Mouse (Mus musculus) hindbrain, embryonic 15.5 days (tissue): ENCODE measurements around the gene Itga3. TPM values are rescaled to one million over a fixed set of nuclear protein-coding genes. Genes with fewer than 3 reads are reported as not detected.

Experiments
- ATAC-seq: fragments of 200-750 bp; cut with Nextera tagmentation; 2 replicates; pipeline ENCODE4 v1.8.0; 2017; ENCODE audit warnings: low read depth, moderate number of reproducible peaks, moderate TSS enrichment; ENCODE audit not compliant: low FRiP score
- H3K27ac ChIP-seq: fragments of 300-500 bp; sonication (generic); replicated peaks from 2 replicates; pipeline ENCODE4 v1.5.1; 2015; ENCODE audit warnings: mild to moderate bottlenecking, inconsistent platforms
- H3K27me3 ChIP-seq: fragments of 300-500 bp; sonication (generic); 2 replicates; pipeline ENCODE4 v1.6.1; 2015; ENCODE audit warnings: control low read depth, inconsistent platforms
- H3K36me3 ChIP-seq: fragments of 300-500 bp; sonication (generic); 2 replicates; pipeline ENCODE4 v1.6.1; 2015; ENCODE audit warnings: control low read depth, inconsistent platforms
- H3K4me1 ChIP-seq: fragments of 300-500 bp; sonication (generic); replicated peaks from 2 replicates; pipeline ENCODE4 v1.6.1; 2015; ENCODE audit warnings: control low read depth, inconsistent platforms
- H3K4me2 ChIP-seq: fragments of 300-500 bp; sonication (generic); 2 replicates; pipeline ENCODE4 v1.6.1; 2015; ENCODE audit warnings: moderate library complexity, mild to moderate bottlenecking, inconsistent platforms
- H3K4me3 ChIP-seq: fragments of 300-500 bp; sonication (generic); 2 replicates; pipeline ENCODE4 v1.5.1; 2015; ENCODE audit warnings: mild to moderate bottlenecking, inconsistent platforms
- H3K9ac ChIP-seq: fragments of 300-500 bp; sonication (generic); 2 replicates; pipeline ENCODE4 v1.6.1; 2015; ENCODE audit warnings: inconsistent platforms
- H3K9me3 ChIP-seq: fragments of 300-500 bp; sonication (generic); 2 replicates; pipeline ENCODE4 v1.6.1; 2016; ENCODE audit warnings: control low read depth, inconsistent platforms
- WGBS: fragments of 180-500 bp; shearing (Covaris S2); methylation state at CpG from one replicate; pipeline ENCODE4 v1.1.7; 2015; 5-methylcytosine and 5-hydroxymethylcytosine counted together
- polyA plus RNA-seq: library from polyadenylated mRNA; unstranded; fragments of >200 nt; fragmentation: Nextera tagmentation; extraction: Ambion mirVana; gene quantifications from 2 replicates; pipeline ENCODE4 v1.2.1, GENCODE M21; 2015

Gene Itga3
- polyA plus RNA-seq, 1 experiment from 2014 or later: 17.9 TPM

GRCm38 (mm10) chr11:95046980-95047680 lies 29.5 kb downstream of the Itga3 start:
- Histone ChIP-seq H3K27me3 (no peaks in the 10 kb centered on the region), H3K36me3 (peaks cover 29% of the 10 kb centered on the region), H3K9ac (no peak overlapping the region), H3K4me3 (no peak overlapping the region), H3K4me2 (no peak overlapping the region), H3K4me1 (peaks cover 3% of the 10 kb centered on the region), H3K9me3 (no peaks in the 10 kb centered on the region), H3K27ac (no peak overlapping the region)
- WGBS: 61% methylated on average over 9 of the region's 9 CpGs
- ATAC-seq: peak; percentile 53; the same call in 1 of the 2 replicates

- Histone ChIP-seq H3K4me1 (peaks cover 23% of the 10 kb centered on the region), H3K36me3 (0 out of 2 replicates have a peak, but pooled peaks cover 16% of the 10 kb centered on the region), H3K4me2 (no peak overlapping the region), H3K4me3 (no peak overlapping the region), H3K27ac (no peak overlapping the region), H3K9me3 (no peaks in the 10 kb centered on the region), H3K27me3 (no peaks in the 10 kb centered on the region), H3K9ac (no peak overlapping the region)
- 60% methylated on average over 13 of the region's 13 CpGs for WGBS
- ATAC-seq: no peak
These were observed 32.3 kb downstream of the Itga3 start for GRCm38 (mm10) chr11:95044185-95044870.

GRCm38 (mm10) chr11:95043608-95044007 lies 33.0 kb downstream of the Itga3 start:
- Histone ChIP-seq H3K4me3 (no peak overlapping the region), H3K27ac (no peak overlapping the region), H3K9me3 (no peaks in the 10 kb centered on the region), H3K9ac (no peak overlapping the region), H3K27me3 (no peaks in the 10 kb centered on the region), H3K36me3 (0 out of 2 replicates have a peak, but pooled peaks cover 12% of the 10 kb centered on the region), H3K4me1 (peaks cover 23% of the 10 kb centered on the region), H3K4me2 (no peak overlapping the region)
- no peak for ATAC-seq
- WGBS: 62% methylated on average over 7 of the region's 7 CpGs

GRCm38 (mm10) chr11:95043060-95043459 lies 33.5 kb downstream of the Itga3 start:
- H3K4me1 ChIP-seq: peaks cover 23% of the 10 kb centered on the region
- no peak overlapping the region for H3K9ac ChIP-seq
- no peaks in the 10 kb centered on the region for H3K9me3 ChIP-seq
- H3K27ac ChIP-seq: no peak overlapping the region
- no peak overlapping the region for H3K4me2 ChIP-seq
- no peaks in the 10 kb centered on the region for H3K27me3 ChIP-seq
- no peak overlapping the region for H3K4me3 ChIP-seq
- 92% methylated on average over 4 of the region's 4 CpGs for WGBS
- H3K36me3 ChIP-seq: 0 out of 2 replicates have a peak, but pooled peaks cover 12% of the 10 kb centered on the region
- no peak for ATAC-seq

GRCm38 (mm10) chr11:95042096-95042495 lies 34.5 kb downstream of the Itga3 start:
- Histone ChIP-seq H3K27ac (0 out of 2 replicates have a peak overlapping the region, but pooled peaks have one; percentile 22), H3K27me3 (no peaks in the 10 kb centered on the region), H3K4me2 (peak overlapping the region; percentile 92), H3K9ac (0 out of 2 replicates have a peak overlapping the region, but pooled peaks have one; percentile 15), H3K36me3 (peaks cover 12% of the 10 kb centered on the region; the same call in 1 of the 2 replicates), H3K9me3 (no peaks in the 10 kb centered on the region), H3K4me1 (peaks cover 23% of the 10 kb centered on the region), H3K4me3 (peak overlapping the region; percentile 77)
- ATAC-seq: no peak
- WGBS: 1% methylated on average over 11 of the region's 11 CpGs

GRCm38 (mm10) chr11:95041139-95041609 lies 35.4 kb downstream of the Itga3 start, which contains the start of gene Pdk2:
Gene Pdk2 (minus strand): TSS chr11:95041354.
- Histone ChIP-seq H3K27me3 (no peaks in the 10 kb centered on the region), H3K36me3 (peaks cover 8% of the 10 kb centered on the region; the same call in 1 of the 2 replicates), H3K9ac (peak within 1 kb of the TSS; percentile 57), H3K4me2 (peak within 1 kb of the TSS; percentile 92), H3K4me1 (peaks cover 23% of the 10 kb centered on the region), H3K4me3 (peak within 1 kb of the TSS; percentile 77), H3K9me3 (no peaks in the 10 kb centered on the region), H3K27ac (peak within 1 kb of the TSS; percentile 70)
- peak; percentile 98 for ATAC-seq
- 0% methylated on average over 41 of the region's 41 CpGs for WGBS

DNA sequence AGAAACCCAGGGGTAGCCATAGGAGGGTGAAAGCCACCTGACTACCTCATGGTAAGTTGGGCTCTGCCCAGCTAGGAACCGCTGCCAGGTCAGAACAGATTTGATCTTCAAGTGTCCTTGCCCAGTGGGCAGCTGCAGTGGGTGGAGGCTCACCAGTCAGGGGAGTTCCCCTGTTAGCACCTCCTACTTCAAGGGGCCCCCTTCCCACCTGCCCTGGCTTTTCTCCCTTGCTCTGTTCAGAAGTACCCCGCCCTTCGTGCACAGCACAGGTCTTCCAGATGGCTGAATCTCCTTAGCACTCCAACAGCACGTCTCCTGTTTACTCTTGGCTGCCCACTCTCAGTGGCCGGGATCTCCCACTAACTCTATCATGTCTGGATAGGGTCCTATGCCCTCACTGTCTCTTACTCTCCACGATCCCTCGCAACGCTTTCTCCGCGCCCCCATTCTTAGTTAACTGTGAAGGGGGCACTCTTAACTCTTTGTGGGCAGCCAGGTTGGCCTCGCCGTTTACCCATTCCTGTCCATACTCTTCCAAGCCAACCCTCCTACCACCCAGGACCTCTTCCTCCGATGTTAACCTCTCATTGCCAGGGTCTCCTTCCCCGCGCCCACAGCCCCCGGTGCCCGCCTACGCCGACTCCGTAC lies 36.0 kb downstream of the Itga3 start:
- ATAC-seq: peak; percentile 23
- H3K27me3 ChIP-seq: no peaks in the 10 kb centered on the region
- H3K4me2 ChIP-seq: peak overlapping the region; percentile 92
- H3K4me1 ChIP-seq: peaks cover 23% of the 10 kb centered on the region
- H3K9me3 ChIP-seq: no peaks in the 10 kb centered on the region
- H3K36me3 ChIP-seq: peaks cover 5% of the 10 kb centered on the region; the same call in 1 of the 2 replicates
- H3K4me3 ChIP-seq: peak overlapping the region; percentile 77
- H3K9ac ChIP-seq: peak overlapping the region; percentile 57
- H3K27ac ChIP-seq: peak overlapping the region; percentile 70
- WGBS: 1% methylated on average over 20 of the region's 20 CpGs

DNA sequence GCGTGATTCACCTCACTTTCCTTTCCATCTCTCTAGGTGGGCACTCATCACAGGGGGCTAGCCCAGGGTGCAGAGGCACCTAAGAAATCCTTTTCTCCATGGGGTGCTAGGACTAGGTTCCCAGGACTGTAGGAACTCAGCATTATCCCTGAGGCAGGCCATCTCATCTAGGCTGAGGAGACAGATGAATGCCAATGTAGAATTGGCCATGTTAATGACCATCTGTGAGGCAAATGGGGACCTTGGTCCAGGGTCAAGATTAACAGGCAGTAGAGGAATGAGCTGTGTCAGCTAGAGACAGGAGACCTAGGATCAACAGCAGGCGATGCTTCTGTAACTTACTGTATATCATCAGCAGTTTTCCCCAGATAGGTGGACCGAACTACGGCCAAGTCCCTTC lies 36.8 kb downstream of the Itga3 start:
- peak overlapping the region; percentile 77; the same call in 1 of the 2 replicates for H3K4me3 ChIP-seq
- peaks cover 23% of the 10 kb centered on the region for H3K4me1 ChIP-seq
- H3K4me2 ChIP-seq: peak overlapping the region; percentile 92
- H3K27ac ChIP-seq: no peak overlapping the region
- H3K27me3 ChIP-seq: no peaks in the 10 kb centered on the region
- H3K9me3 ChIP-seq: no peaks in the 10 kb centered on the region
- H3K9ac ChIP-seq: 0 out of 2 replicates have a peak overlapping the region, but pooled peaks have one; percentile 57
- no peak for ATAC-seq
- WGBS: 83% methylated on average over 4 of the region's 4 CpGs
- H3K36me3 ChIP-seq: peaks cover 5% of the 10 kb centered on the region; the same call in 1 of the 2 replicates

DNA sequence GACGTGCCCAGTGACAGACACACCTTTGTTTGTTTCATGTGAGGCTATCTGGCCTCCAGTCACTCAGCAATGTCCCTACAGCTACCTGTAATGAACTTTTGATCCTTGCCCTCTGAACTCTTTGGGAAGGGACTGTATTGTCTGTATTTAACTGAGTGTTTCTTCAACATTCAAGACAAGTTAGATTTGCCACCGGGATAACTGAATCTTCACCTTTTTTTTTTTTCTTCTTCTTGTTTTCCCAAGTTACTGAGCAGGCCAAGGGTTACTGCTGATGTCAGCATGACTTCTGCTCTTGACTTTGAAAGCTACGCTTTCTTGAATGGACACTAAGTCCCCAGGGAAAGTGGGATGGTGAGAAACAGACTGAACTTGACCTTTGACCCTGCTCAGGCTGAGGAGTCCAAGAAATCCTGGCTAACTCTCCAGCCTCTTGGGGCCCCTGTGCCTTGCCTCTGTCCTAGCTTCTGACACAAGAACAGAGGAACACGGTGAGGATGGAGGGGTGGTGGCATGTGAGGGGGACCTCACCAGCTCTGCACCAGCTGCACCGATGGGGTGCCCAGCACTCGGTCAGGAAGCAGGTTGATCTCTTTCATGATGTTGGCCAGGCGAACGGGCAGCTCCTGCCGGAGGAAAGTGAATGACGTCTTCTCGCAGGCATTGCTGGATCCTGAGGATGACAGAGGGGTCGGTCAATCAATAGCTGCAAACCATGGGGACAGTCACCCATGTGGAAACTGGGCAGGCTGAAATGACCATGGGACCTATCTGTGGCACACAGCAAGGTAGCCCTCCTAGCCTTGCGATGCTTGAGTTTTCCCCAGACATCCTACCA lies 37.6 kb downstream of the Itga3 start:
- H3K27me3 ChIP-seq: no peaks in the 10 kb centered on the region
- no peak overlapping the region for H3K27ac ChIP-seq
- H3K4me2 ChIP-seq: no peak overlapping the region
- no peak overlapping the region for H3K4me3 ChIP-seq
- peaks cover 23% of the 10 kb centered on the region for H3K4me1 ChIP-seq
- no peaks in the 10 kb centered on the region; the same call in 1 of the 2 replicates for H3K36me3 ChIP-seq
- H3K9me3 ChIP-seq: no peaks in the 10 kb centered on the region
- ATAC-seq: no peak
- 83% methylated on average over 13 of the region's 13 CpGs for WGBS
- H3K9ac ChIP-seq: no peak overlapping the region

DNA sequence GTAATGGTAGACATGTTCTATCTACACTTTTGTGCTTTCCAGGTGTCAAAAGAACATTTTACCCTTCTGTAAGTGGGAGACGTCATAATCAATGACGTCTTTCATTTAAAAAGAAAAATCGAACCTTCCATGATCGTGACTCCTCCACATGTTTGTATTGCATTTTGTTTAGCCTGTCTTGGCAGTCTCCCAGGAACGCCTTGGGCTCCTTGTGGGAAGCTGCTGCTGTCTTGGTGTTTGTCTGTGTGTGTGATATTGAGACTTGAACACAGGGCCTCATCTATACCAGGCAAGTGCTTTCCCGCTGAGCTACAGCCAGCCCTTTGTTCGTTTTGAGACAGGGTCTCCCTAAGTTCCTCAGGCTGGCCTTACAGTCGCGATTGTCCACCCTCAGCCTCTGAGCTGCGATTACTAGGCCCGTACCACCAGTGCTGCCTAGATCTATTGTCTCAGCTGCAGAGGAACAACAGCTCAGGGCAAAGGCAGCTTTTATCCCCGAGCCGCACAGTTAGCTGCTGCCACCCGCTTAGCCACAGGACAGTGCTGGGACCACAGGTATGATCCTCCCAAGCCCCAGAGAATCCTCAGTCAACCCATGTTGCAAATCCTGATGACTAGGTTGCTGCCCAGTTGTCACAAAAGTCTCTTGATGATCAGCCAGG lies 38.3 kb downstream of the Itga3 start:
- no peak overlapping the region for H3K4me2 ChIP-seq
- 68% methylated on average over 14 of the region's 14 CpGs for WGBS
- H3K9me3 ChIP-seq: no peaks in the 10 kb centered on the region
- no peak overlapping the region for H3K4me3 ChIP-seq
- no peak overlapping the region for H3K9ac ChIP-seq
- no peak for ATAC-seq
- no peak overlapping the region for H3K27ac ChIP-seq
- H3K27me3 ChIP-seq: no peaks in the 10 kb centered on the region
- no peaks in the 10 kb centered on the region; the same call in 1 of the 2 replicates for H3K36me3 ChIP-seq
- peaks cover 23% of the 10 kb centered on the region for H3K4me1 ChIP-seq
